Mouse (Mus musculus): ENCODE measurements at regions not wholly inside any gene's neighbourhood (a gene's known extent, or its start where the extent isn't known, plus 50 kb on each side); places are given as distances from the start of the nearest gene placed in this dataset.

DNA sequence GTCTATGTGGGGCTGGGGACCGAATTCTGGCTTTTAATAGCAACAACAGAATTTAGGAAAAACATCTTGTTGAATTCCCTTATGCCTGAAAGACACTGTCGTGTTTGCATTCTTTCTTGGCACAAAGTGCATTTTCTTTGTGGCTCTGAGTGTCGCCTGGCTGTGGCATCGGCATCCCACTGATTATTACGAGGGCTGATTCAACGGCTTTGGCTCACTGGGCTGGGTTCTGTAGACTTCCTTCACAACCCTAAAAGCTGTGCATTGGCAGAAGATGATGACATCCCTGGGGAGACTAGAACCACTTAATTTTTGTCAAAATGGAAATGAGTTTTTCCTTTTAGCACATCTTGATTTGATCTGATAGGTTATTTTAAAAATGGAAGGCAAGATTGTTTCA, 179.8 kb upstream of the Zic1 start:
- WGBS, result 33% methylated on average over 6 of the region's 6 CpGs
- H3K9ac ChIP-seq (replicated peaks), result no peak overlapping the region
- H3K27ac ChIP-seq (replicated peaks), result no peak overlapping the region
- no peaks in the 10 kb centered on the region for H3K27me3 ChIP-seq (replicated peaks)
- H3K4me2 ChIP-seq, result no peak overlapping the region
- H3K9me3 ChIP-seq (replicated peaks), result no peaks in the 10 kb centered on the region
- no peak for ATAC-seq (ENCODE audit: low FRiP score)
- H3K36me3 ChIP-seq, result no peaks in the 10 kb centered on the region
- H3K4me3 ChIP-seq (replicated peaks), result no peak overlapping the region
- H3K4me1 ChIP-seq, result no peaks in the 10 kb centered on the region

DNA sequence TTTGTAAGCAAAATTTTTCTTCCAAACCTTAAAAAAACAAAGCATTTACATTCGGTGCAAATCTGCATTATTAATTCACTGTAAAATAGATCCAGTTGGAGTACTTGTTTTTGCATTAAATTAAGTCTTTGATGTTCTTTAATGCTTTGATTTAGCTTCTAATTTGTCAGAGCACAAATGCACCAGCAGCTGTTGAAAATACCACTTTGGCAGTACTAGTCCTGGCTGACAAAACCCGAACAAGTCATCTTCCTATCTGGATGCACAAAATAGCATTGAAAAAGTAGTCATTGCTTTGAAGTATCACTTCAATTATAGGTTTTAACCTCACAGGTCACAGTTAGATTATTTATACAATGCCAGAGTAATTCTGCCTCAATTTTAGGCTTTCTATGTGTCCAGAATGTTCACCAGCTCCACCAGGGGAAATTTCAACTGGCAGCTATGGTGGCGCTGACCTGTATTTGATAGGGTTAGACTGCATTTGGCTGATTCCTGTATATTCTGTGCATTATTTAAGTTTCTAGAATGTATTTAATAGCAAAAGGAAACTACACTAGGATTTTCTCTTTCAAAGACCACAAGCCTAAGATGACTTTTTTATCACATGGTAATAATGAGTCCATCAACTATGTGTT, 163.3 kb upstream of the Zic1 start:
- Histone ChIP-seq H3K27me3 (replicated peaks) (no peaks in the 10 kb centered on the region), H3K9ac (replicated peaks) (no peak overlapping the region), H3K4me1 (no peaks in the 10 kb centered on the region), H3K27ac (replicated peaks) (no peak overlapping the region), H3K36me3 (no peaks in the 10 kb centered on the region), H3K9me3 (replicated peaks) (no peaks in the 10 kb centered on the region), H3K4me2 (no peak overlapping the region), H3K4me3 (replicated peaks) (no peak overlapping the region)
- no peak for ATAC-seq (ENCODE audit: low FRiP score)
- 73% methylated on average over 3 of the region's 3 CpGs for WGBS

DNA sequence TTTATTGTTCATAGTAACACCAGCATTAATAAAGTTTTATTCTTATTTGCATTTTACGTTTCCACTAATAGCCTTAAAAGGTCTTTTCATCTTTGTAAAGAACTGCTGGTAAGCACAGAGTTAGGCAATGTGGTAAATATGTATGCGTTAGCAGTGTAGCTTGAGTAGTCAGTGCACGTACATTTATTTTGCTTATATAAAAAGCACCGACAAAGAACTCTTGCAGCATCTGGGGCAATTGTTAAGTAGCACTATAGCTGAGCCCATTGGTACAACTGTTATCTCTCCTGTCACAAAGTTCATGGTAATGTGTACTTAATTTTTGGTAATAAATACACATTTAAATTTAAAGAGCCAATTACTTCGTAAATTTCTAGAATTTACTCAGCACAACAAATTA, 162.8 kb upstream of the Zic1 start:
- no peak for ATAC-seq (ENCODE audit: low FRiP score)
- no peak overlapping the region for H3K4me3 ChIP-seq (replicated peaks)
- H3K27me3 ChIP-seq (replicated peaks), result no peaks in the 10 kb centered on the region
- H3K4me2 ChIP-seq, result no peak overlapping the region
- no peak overlapping the region for H3K27ac ChIP-seq (replicated peaks)
- WGBS, result 69% methylated on average over 5 of the region's 5 CpGs
- no peaks in the 10 kb centered on the region for H3K36me3 ChIP-seq
- H3K9me3 ChIP-seq (replicated peaks), result no peaks in the 10 kb centered on the region
- no peaks in the 10 kb centered on the region for H3K4me1 ChIP-seq
- H3K9ac ChIP-seq (replicated peaks), result no peak overlapping the region

DNA sequence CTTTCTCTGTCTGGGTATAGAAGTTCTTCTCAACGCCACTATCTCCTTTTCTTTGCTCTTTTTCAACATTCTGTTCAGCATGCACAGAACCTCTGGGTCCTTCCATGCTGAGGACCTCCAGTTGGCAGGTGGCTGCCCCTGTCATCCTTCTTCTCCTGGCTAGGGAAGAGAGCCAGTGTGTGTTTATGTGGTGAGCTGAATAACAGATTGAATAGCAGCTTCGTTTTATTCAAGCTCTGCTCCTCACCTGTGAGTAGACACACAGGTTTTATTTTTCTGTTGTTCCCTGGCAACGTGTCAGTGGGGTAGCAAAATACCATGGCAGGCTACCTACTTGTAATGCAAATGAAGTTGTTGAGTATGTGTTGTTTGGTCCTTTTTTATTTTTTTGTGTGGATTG, 154.9 kb upstream of the Zic1 start:
- no peak overlapping the region for H3K9ac ChIP-seq (replicated peaks)
- 29% methylated on average over 3 of the region's 3 CpGs for WGBS
- no peak overlapping the region for H3K4me2 ChIP-seq
- no peak overlapping the region for H3K27ac ChIP-seq (replicated peaks)
- H3K27me3 ChIP-seq (replicated peaks), result no peaks in the 10 kb centered on the region
- H3K4me1 ChIP-seq, result no peaks in the 10 kb centered on the region
- no peak overlapping the region for H3K4me3 ChIP-seq (replicated peaks)
- no peak for ATAC-seq (ENCODE audit: low FRiP score)
- H3K36me3 ChIP-seq, result no peaks in the 10 kb centered on the region
- H3K9me3 ChIP-seq (replicated peaks), result no peaks in the 10 kb centered on the region

DNA sequence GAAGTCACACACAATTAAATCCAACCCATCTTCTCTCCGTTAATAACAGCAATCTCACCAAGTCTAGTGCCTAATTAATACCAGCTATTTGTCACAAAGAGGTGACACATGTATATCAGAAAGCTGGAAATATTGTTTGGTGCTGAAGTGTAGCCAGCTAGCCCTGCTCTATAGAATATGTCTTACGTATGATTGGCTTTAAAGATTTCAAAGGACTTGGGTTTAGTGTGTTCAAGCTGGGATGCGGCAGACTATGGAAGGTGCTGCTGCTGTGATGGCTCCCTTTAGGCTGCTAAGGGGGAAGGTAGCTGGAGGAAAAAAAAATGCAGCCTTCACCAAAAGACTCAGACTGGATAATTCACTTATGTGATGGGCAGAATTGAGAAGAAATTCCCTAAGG, 144.1 kb upstream of the Zic1 start:
- Histone ChIP-seq H3K36me3 (no peaks in the 10 kb centered on the region), H3K4me1 (no peaks in the 10 kb centered on the region), H3K4me3 (replicated peaks) (no peak overlapping the region), H3K27me3 (replicated peaks) (no peaks in the 10 kb centered on the region), H3K27ac (replicated peaks) (no peak overlapping the region), H3K4me2 (peak overlapping the region; percentile 9; the same call in 1 of the 2 replicates), H3K9me3 (replicated peaks) (no peaks in the 10 kb centered on the region), H3K9ac (replicated peaks) (no peak overlapping the region)
- no peak; the same call in 1 of the 2 replicates for ATAC-seq (ENCODE audit: low FRiP score)
- WGBS, result 55% methylated on average over 3 of the region's 3 CpGs

DNA sequence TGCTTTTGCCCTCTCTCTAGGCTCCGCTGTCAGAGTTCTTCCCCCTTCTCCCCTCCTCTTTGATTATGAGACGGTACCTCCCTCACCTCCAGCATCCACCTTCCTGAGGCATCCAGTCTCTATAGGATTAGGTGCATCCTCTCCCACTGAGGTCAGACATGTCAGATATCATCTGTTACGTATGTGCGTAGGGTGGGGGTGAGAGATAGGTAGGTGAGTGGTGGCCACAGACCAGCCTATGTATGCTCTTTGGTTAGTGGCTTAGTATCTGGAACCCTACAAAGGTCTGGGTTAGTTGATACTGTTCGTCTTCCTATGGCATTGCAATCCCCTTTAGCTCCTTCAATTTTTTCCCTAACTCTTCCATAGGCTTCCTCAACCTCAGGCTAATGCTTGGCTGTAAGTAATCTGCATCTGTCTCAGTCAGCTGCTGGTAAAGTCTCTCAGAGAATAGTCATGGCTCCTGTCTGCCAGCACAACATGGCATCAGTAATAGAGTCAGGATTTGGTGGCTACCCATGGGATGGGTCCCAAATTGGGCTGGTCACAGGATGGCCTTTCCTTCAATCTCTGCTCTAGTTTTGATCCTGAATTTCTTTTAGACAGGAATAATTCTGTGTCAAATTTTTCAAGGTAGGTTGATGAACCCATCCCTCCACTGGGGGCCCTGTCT, 138.2 kb upstream of the Zic1 start:
- no peak overlapping the region for H3K4me2 ChIP-seq
- WGBS, result 73% methylated on average over 5 of the region's 5 CpGs
- H3K9me3 ChIP-seq (replicated peaks), result no peaks in the 10 kb centered on the region
- no peaks in the 10 kb centered on the region for H3K36me3 ChIP-seq
- H3K4me1 ChIP-seq, result no peaks in the 10 kb centered on the region
- no peaks in the 10 kb centered on the region for H3K27me3 ChIP-seq (replicated peaks)
- H3K27ac ChIP-seq (replicated peaks), result no peak overlapping the region
- no peak overlapping the region for H3K4me3 ChIP-seq (replicated peaks)
- no peak overlapping the region for H3K9ac ChIP-seq (replicated peaks)
- no peak for ATAC-seq (ENCODE audit: low FRiP score)

DNA sequence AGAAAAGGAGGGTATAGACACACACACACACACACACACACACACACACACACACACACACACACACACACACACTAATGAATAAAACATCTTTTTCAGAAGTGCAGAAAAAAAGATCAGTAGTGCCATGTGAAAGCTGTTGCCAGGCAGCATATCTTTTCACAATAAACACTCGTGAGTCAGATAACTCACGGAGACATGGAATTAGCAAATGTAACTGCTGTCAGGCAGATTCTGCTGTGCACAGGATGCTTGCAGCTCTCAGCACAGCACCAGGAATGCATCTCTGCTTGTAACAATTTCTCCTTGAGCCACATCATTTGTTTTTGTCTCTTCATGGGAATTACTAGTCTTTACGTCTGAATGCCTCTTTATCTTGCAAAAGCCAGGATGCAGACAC, 111.0 kb upstream of the Zic1 start:
- Histone ChIP-seq H3K9ac (replicated peaks) (no peak overlapping the region), H3K4me2 (no peak overlapping the region), H3K4me3 (replicated peaks) (no peak overlapping the region), H3K9me3 (replicated peaks) (no peaks in the 10 kb centered on the region), H3K27ac (replicated peaks) (no peak overlapping the region), H3K4me1 (peaks cover 5% of the 10 kb centered on the region; the same call in 1 of the 2 replicates), H3K36me3 (no peaks in the 10 kb centered on the region), H3K27me3 (replicated peaks) (no peaks in the 10 kb centered on the region)
- WGBS, result 21% methylated on average over 3 of the region's 3 CpGs
- peak; percentile 63; the same call in 1 of the 2 replicates for ATAC-seq (ENCODE audit: low FRiP score)

DNA sequence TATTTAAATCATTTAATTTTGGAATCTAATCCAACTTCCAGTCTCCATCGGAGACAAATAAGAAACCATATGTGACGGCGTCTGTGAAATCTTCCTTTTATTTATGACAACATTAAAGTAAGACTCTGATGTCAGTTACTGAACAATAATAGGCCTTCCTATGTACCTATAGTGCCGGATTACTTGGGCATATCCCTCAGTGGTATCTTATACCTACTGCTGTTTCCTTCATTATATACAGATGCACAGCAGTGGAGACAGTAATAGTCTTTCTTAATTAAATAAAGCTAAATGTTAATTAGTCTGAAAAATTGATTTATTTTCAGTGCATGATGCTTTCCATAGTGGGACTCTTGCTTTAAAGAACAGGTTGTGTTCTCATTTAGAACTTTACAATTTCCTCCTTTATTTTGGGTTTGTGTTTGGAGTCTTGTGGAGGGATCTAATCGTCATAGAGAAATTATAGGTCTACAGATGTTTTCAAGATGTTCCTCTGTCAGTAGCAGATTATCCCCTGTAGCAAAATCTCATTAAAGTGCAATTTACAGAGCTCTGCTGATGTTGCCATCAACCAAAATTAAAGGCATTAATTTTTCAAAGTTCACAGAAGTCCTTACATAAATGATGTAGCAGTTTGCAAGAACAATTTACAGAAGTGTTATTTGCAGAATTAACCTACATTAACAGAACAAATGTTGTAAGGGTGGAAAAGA, 97.3 kb upstream of the Zic1 start:
- H3K9me3 ChIP-seq (replicated peaks), result no peaks in the 10 kb centered on the region
- H3K36me3 ChIP-seq, result no peaks in the 10 kb centered on the region
- H3K4me3 ChIP-seq (replicated peaks), result no peak overlapping the region
- no peaks in the 10 kb centered on the region for H3K27me3 ChIP-seq (replicated peaks)
- ATAC-seq (ENCODE audit: low FRiP score), result peak; percentile 84
- 0 out of 2 replicates have a peak, but pooled peaks cover 4% of the 10 kb centered on the region for H3K4me1 ChIP-seq
- H3K27ac ChIP-seq (replicated peaks), result no peak overlapping the region
- no peak overlapping the region for H3K9ac ChIP-seq (replicated peaks)
- WGBS, result 34% methylated on average over 5 of the region's 5 CpGs
- no peak overlapping the region for H3K4me2 ChIP-seq

DNA sequence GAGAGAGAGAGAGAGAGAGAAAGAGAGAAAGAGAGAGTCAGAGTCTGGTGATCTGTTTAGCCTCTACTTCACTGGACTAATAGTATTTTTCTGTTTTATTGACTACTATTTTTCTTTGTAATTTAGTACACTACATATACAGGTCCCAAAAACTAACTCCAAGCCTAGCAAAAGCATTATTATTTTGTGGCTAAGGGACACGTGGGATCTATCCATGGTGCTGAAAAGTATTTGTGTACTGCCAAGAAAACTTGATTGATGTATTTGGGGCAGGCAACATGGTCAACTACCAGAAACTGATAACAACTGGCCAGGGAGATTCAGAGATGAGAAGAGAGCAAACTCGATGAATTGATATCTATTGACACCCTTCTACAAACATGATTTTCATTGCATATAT, 94.3 kb upstream of the Zic1 start:
- no peak for ATAC-seq (ENCODE audit: low FRiP score)
- H3K4me2 ChIP-seq, result no peak overlapping the region
- no peak overlapping the region for H3K27ac ChIP-seq (replicated peaks)
- H3K9ac ChIP-seq (replicated peaks), result no peak overlapping the region
- WGBS, result 38% methylated on average over 2 of the region's 2 CpGs
- no peaks in the 10 kb centered on the region for H3K27me3 ChIP-seq (replicated peaks)
- 0 out of 2 replicates have a peak, but pooled peaks cover 4% of the 10 kb centered on the region for H3K4me1 ChIP-seq
- no peak overlapping the region for H3K4me3 ChIP-seq (replicated peaks)
- H3K9me3 ChIP-seq (replicated peaks), result no peaks in the 10 kb centered on the region
- H3K36me3 ChIP-seq, result no peaks in the 10 kb centered on the region

DNA sequence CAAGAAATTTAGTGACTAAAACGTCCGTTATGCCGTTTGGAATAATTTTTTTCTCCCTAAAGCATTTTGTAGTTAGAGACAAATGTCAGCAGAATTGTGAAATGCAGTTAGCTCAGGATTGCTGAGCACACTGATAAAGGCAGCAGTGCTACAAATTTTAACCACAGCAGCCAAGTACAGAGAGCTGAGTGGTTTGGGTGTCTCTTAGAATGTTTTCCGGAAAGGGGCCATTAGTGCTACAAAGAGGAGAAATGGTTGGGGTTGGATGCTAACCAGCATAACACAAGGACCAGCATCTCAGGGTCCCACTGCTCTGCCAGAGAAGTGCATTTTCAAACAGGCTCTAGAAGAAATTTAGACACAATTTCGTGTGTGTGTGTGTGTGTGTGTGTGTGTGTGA, 91.2 kb upstream of the Zic1 start:
- H3K4me3 ChIP-seq (replicated peaks), result no peak overlapping the region
- no peak overlapping the region for H3K27ac ChIP-seq (replicated peaks)
- WGBS, result 51% methylated on average over 5 of the region's 5 CpGs
- no peaks in the 10 kb centered on the region for H3K4me1 ChIP-seq
- H3K9ac ChIP-seq (replicated peaks), result no peak overlapping the region
- H3K27me3 ChIP-seq (replicated peaks), result no peaks in the 10 kb centered on the region
- no peaks in the 10 kb centered on the region for H3K9me3 ChIP-seq (replicated peaks)
- no peak for ATAC-seq (ENCODE audit: low FRiP score)
- H3K36me3 ChIP-seq, result no peaks in the 10 kb centered on the region
- no peak overlapping the region for H3K4me2 ChIP-seq

DNA sequence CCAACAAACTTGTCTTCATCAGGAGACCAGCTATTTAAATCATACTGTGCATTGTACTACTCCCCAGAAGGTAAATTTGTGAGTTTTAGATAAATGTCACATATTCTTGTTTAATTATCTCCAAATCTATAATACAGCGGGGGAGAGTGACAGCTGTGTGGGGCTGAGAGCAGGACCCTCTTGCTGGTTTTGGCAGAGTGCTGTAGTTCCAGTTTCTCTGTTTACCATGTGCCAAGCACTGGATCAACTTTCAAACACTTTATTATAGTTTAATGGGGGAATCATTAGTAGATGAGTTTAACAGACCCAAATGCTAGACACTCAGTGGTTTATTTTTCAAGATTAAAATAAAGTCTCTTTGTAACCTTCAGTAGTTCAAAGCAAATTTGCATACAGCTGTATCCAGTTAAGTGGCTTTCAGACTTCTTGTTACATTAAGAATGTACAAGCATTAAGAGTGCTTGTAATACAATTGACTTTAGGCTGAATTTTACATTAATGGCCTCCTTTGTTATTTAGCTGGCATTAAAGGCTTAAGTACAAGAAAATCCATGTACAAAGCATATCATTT, 90.7 kb upstream of the Zic1 start:
- 35% methylated on average over 1 of the region's 1 CpGs for WGBS
- Histone ChIP-seq H3K27ac (replicated peaks) (no peak overlapping the region), H3K4me1 (no peaks in the 10 kb centered on the region), H3K4me2 (no peak overlapping the region), H3K36me3 (no peaks in the 10 kb centered on the region), H3K4me3 (replicated peaks) (no peak overlapping the region), H3K9me3 (replicated peaks) (no peaks in the 10 kb centered on the region), H3K9ac (replicated peaks) (no peak overlapping the region), H3K27me3 (replicated peaks) (no peaks in the 10 kb centered on the region)
- no peak for ATAC-seq (ENCODE audit: low FRiP score)

DNA sequence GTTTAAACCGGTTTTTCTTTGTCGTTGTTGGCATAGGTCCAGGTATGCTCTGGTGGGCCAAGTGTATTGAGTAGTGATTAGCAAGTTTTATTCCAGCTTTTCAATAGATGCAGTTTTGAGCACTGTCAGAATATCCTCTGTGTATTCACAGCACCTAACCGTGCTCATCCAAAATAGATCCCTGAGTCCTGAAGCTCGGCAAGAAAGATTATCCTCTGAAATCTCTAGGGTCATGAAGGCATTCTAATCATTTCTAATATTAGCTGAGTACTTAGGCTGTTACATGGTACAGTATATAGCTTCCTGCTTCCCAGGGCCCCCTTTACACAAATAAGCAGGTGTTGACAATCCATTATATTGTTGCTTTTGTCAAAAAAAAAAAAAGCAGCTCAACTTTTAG, 73.5 kb upstream of the Zic1 start:
- H3K4me1 ChIP-seq, result no peaks in the 10 kb centered on the region
- no peak overlapping the region for H3K9ac ChIP-seq (replicated peaks)
- no peak overlapping the region for H3K4me2 ChIP-seq
- no peaks in the 10 kb centered on the region for H3K27me3 ChIP-seq (replicated peaks)
- WGBS, result 66% methylated on average over 4 of the region's 4 CpGs
- no peak overlapping the region for H3K27ac ChIP-seq (replicated peaks)
- no peaks in the 10 kb centered on the region for H3K36me3 ChIP-seq
- no peak for ATAC-seq (ENCODE audit: low FRiP score)
- H3K9me3 ChIP-seq (replicated peaks), result no peaks in the 10 kb centered on the region
- H3K4me3 ChIP-seq (replicated peaks), result no peak overlapping the region
